Comparison of ENCODE assay signal across 8 mouse cellular contexts in genomic region chr1:185329851-185330250, GRCm38 (mm10). TPM values are rescaled to one million over a fixed set of nuclear protein-coding genes. Genes with fewer than 3 reads are reported as not detected.
DNase-seq lines count a peak whose midpoint lies in the region; ATAC-seq and TF ChIP-seq lines count a peak whose summit lies in the region.

No protein-coding gene starts in this region.

- no peaks in the 10 kb centered on the region for H3K9me3 ChIP-seq in erythroblast, embryonic 14.5 days (ENCODE audit: control insufficient read depth, low read length)
- H3K9me3 ChIP-seq in liver, embryonic 11.5 days (ENCODE audit: control insufficient read depth, low read length) = no peaks in the 10 kb centered on the region
- H3K9me3 ChIP-seq in limb, embryonic 10.5 days (replicated peaks) = no peaks in the 10 kb centered on the region
- H3K9me3 ChIP-seq in neural tube, embryonic 13.5 days = no peaks in the 10 kb centered on the region

- peak overlapping the region; percentile 96; the same call in 1 of the 2 replicates for H3K27ac ChIP-seq in liver, embryonic 11.5 days (ENCODE audit: low read depth, low read length)
- H3K27ac ChIP-seq in limb, embryonic 10.5 days = no peak overlapping the region
- no peak overlapping the region for H3K27ac ChIP-seq in neural tube, embryonic 13.5 days (replicated peaks)
- no peak overlapping the region for H3K27ac ChIP-seq in thymus, adult 2 months (ENCODE audit: control insufficient read depth, insufficient read depth, low read length)

- peak overlapping the region; percentile 89 for H3K4me3 ChIP-seq in erythroblast, embryonic 14.5 days (replicated peaks)
- H3K4me3 ChIP-seq in liver, embryonic 11.5 days (ENCODE audit: low read depth, low read length) = no peak overlapping the region
- peak overlapping the region; percentile 97; the same call in 1 of the 2 replicates for H3K4me3 ChIP-seq in limb, embryonic 10.5 days
- peak overlapping the region; percentile 79; the same call in 1 of the 2 replicates for H3K4me3 ChIP-seq in neural tube, embryonic 13.5 days
- no peak overlapping the region for H3K4me3 ChIP-seq in thymus, adult 2 months (ENCODE audit: control insufficient read depth, insufficient read depth, low read length)

- ATAC-seq in erythroblast, adult 5-6 weeks (replicated peaks; ENCODE audit: low FRiP score, poor library complexity, severe bottlenecking) = no peak
- no peak for ATAC-seq in liver, embryonic 11.5 days (replicated peaks; ENCODE audit: low FRiP score)
- no peak for ATAC-seq in neural tube, embryonic 13.5 days (ENCODE audit: low read depth)

- no peak overlapping the region for H3K9ac ChIP-seq in liver, embryonic 11.5 days (ENCODE audit: low read depth, low read length)
- H3K9ac ChIP-seq in neural tube, embryonic 13.5 days = no peak overlapping the region

- H3K4me2 ChIP-seq in liver, embryonic 11.5 days = peak overlapping the region; percentile 71
- peak overlapping the region; percentile 82 for H3K4me2 ChIP-seq in neural tube, embryonic 13.5 days

- H3K36me3 ChIP-seq in erythroblast, embryonic 14.5 days (ENCODE audit: control insufficient read depth) = peaks cover 26% of the 10 kb centered on the region
- peaks cover 15% of the 10 kb centered on the region for H3K36me3 ChIP-seq in liver, embryonic 11.5 days (ENCODE audit: control insufficient read depth, insufficient read depth, low read length)
- peaks cover 23% of the 10 kb centered on the region for H3K36me3 ChIP-seq in limb, embryonic 10.5 days
- H3K36me3 ChIP-seq in neural tube, embryonic 13.5 days = peaks cover 23% of the 10 kb centered on the region
- H3K36me3 ChIP-seq in thymus, adult 2 months (ENCODE audit: control insufficient read depth, insufficient read depth, low read length) = peaks cover 4% of the 10 kb centered on the region

- no peak for DNase-seq in liver, embryonic 11.5 days (ENCODE audit: low spot score)
- DNase-seq in liver = no peak
- DNase-seq in limb, embryonic 10.5 days (ENCODE audit: low spot score) = no peak
- DNase-seq in thymus, adult 2 months = no peak
- no peak for DNase-seq in adrenal gland, adult 2 months

- no peak for TF ChIP-seq POLR2A in thymus, adult 2 months (IDR thresholded peaks at IDR 0.05; ENCODE audit: control insufficient read depth, extremely low read depth, insufficient read depth, low read length, poor library complexity)

- TF ChIP-seq CTCF in thymus, adult 2 months (IDR thresholded peaks at IDR 0.05; ENCODE audit: borderline replicate concordance, control insufficient read depth, extremely low read depth, insufficient read depth, low read length, poor library complexity) = no peak

- 82% methylated on average over 8 of the region's 8 CpGs for WGBS in liver, embryonic 11.5 days
- WGBS in limb, embryonic 10.5 days = 94% methylated on average over 8 of the region's 8 CpGs
- WGBS in neural tube, embryonic 13.5 days = 95% methylated on average over 8 of the region's 8 CpGs
- WGBS in thymus, adult 2 months = 96% methylated on average over 8 of the region's 8 CpGs

- peaks cover 42% of the 10 kb centered on the region for H3K4me1 ChIP-seq in erythroblast, embryonic 14.5 days (ENCODE audit: control insufficient read depth)
- peaks cover 15% of the 10 kb centered on the region; the same call in 1 of the 2 replicates for H3K4me1 ChIP-seq in liver, embryonic 11.5 days (replicated peaks; ENCODE audit: control insufficient read depth, insufficient read depth, low read length)
- peaks cover 18% of the 10 kb centered on the region for H3K4me1 ChIP-seq in limb, embryonic 10.5 days
- peaks cover 40% of the 10 kb centered on the region for H3K4me1 ChIP-seq in neural tube, embryonic 13.5 days (replicated peaks)
- H3K4me1 ChIP-seq in thymus, adult 2 months (replicated peaks; ENCODE audit: control insufficient read depth, insufficient read depth, low read length) = 0 out of 2 replicates have a peak, but pooled peaks cover 4% of the 10 kb centered on the region

- H3K27me3 ChIP-seq in erythroblast, embryonic 14.5 days (ENCODE audit: control insufficient read depth) = no peaks in the 10 kb centered on the region
- no peaks in the 10 kb centered on the region for H3K27me3 ChIP-seq in liver, embryonic 11.5 days (replicated peaks; ENCODE audit: control insufficient read depth, insufficient read depth, low read length)
- H3K27me3 ChIP-seq in limb, embryonic 10.5 days (ENCODE audit: low read depth, poor library complexity, severe bottlenecking) = no peaks in the 10 kb centered on the region
- H3K27me3 ChIP-seq in neural tube, embryonic 13.5 days = no peaks in the 10 kb centered on the region
- H3K27me3 ChIP-seq in thymus, adult 2 months (ENCODE audit: control insufficient read depth, insufficient read depth, low read length) = no peaks in the 10 kb centered on the region

RNA-seq across cellular contexts. Expression of gene Iars2, which starts 0.7 kb away (rescaled TPM):
- polyA plus RNA-seq in erythroblast, embryonic 14.5 days (2012) = 0.16 and 0.29 TPM in 2 replicates
- 11.7 and 17.3 TPM in 2 replicates for total RNA-seq in erythroblast, adult 5-6 weeks (2015; ENCODE audit: low replicate concordance)
- 12.5 and 17.3 TPM in 2 replicates for total RNA-seq in erythroblast, adult 5-6 weeks (2017; ENCODE audit: low replicate concordance)
- polyA plus RNA-seq in liver, embryonic 11.5 days (2014; fragmentation: Nextera tagmentation; extraction: Ambion mirVana) = 41.0 and 49.6 TPM in 2 replicates
- polyA plus RNA-seq in limb, embryonic 10.5 days (2016; fragmentation: Nextera tagmentation; extraction: Ambion mirVana) = 27.8 and 28.0 TPM in 2 replicates
- polyA plus RNA-seq in neural tube, embryonic 13.5 days (2015; fragmentation: Nextera tagmentation; extraction: Ambion mirVana) = 17.6 and 20.5 TPM in 2 replicates
- polyA plus RNA-seq in thymus, adult 2 months (2012; rRNA removed) = 22.7 and 28.4 TPM in 2 replicates
- 10 to 100 TPM; 77.9 to 85.0 TPM for total RNA-seq in adrenal gland, adult 2 months (2021)
- polyA plus RNA-seq in adrenal gland, adult 2 months (2012; rRNA removed) = 67.0 and 74.2 TPM in 2 replicates

RNA-seq across cellular contexts. Expression of gene Bpnt1, which starts 2.1 kb away (rescaled TPM):
- polyA plus RNA-seq in erythroblast, embryonic 14.5 days (2012) = 0.07 and 0.18 TPM in 2 replicates
- 1.5 and 3.3 TPM in 2 replicates for total RNA-seq in erythroblast, adult 5-6 weeks (2015; ENCODE audit: low replicate concordance)
- total RNA-seq in erythroblast, adult 5-6 weeks (2017; ENCODE audit: low replicate concordance) = 1.7 and 2.5 TPM in 2 replicates
- polyA plus RNA-seq in liver, embryonic 11.5 days (2014; fragmentation: Nextera tagmentation; extraction: Ambion mirVana) = 28.4 and 29.4 TPM in 2 replicates
- 30.6 and 38.7 TPM in 2 replicates for polyA plus RNA-seq in limb, embryonic 10.5 days (2016; fragmentation: Nextera tagmentation; extraction: Ambion mirVana)
- 53.5 and 56.1 TPM in 2 replicates for polyA plus RNA-seq in neural tube, embryonic 13.5 days (2015; fragmentation: Nextera tagmentation; extraction: Ambion mirVana)
- 14.0 and 19.6 TPM in 2 replicates for polyA plus RNA-seq in thymus, adult 2 months (2012; rRNA removed)
- 100 to 1,000 TPM; 104 to 128 TPM for total RNA-seq in adrenal gland, adult 2 months (2021)
- 40.2 and 51.8 TPM in 2 replicates for polyA plus RNA-seq in adrenal gland, adult 2 months (2012; rRNA removed)

RNA-seq across cellular contexts. Expression of gene Eprs, which starts 33.0 kb away (rescaled TPM):
- 0.39 and 0.60 TPM in 2 replicates for polyA plus RNA-seq in erythroblast, embryonic 14.5 days (2012)
- total RNA-seq in erythroblast, adult 5-6 weeks (2015; ENCODE audit: low replicate concordance) = 18.6 and 34.2 TPM in 2 replicates
- 36.1 and 40.1 TPM in 2 replicates for total RNA-seq in erythroblast, adult 5-6 weeks (2017; ENCODE audit: low replicate concordance)
- 180 and 202 TPM in 2 replicates for polyA plus RNA-seq in liver, embryonic 11.5 days (2014; fragmentation: Nextera tagmentation; extraction: Ambion mirVana)
- 149 and 161 TPM in 2 replicates for polyA plus RNA-seq in limb, embryonic 10.5 days (2016; fragmentation: Nextera tagmentation; extraction: Ambion mirVana)
- 134 and 135 TPM in 2 replicates for polyA plus RNA-seq in neural tube, embryonic 13.5 days (2015; fragmentation: Nextera tagmentation; extraction: Ambion mirVana)
- 11.0 and 13.4 TPM in 2 replicates for polyA plus RNA-seq in thymus, adult 2 months (2012; rRNA removed)
- 100 to 1,000 TPM; 130 to 242 TPM for total RNA-seq in adrenal gland, adult 2 months (2021)
- polyA plus RNA-seq in adrenal gland, adult 2 months (2012; rRNA removed) = 3.0 and 4.0 TPM in 2 replicates

Comparison
In these comparisons a context has a peak if more than half of its experiments do, and no peak if none do; other contexts are left out.
1. H3K4me3 ChIP-seq: peak in erythroblast, embryonic 14.5 days (single experiment), limb, embryonic 10.5 days (single experiment) and neural tube, embryonic 13.5 days (single experiment); none in liver, embryonic 11.5 days (single experiment) and thymus, adult 2 months (single experiment).
2. RNA of gene Iars2, which starts 0.7 kb away (polyA plus RNA-seq): 67.0 to 74.2 TPM in adrenal gland, adult 2 months, 41.0 to 49.6 TPM in liver, embryonic 11.5 days, 27.8 to 28.0 TPM in limb, embryonic 10.5 days, 22.7 to 28.4 TPM in thymus, adult 2 months and 17.6 to 20.5 TPM in neural tube, embryonic 13.5 days; 0.16 to 0.29 TPM in erythroblast, embryonic 14.5 days; every median in the first group is over 10 times any median in the second.
3. RNA of gene Bpnt1, which starts 2.1 kb away (polyA plus RNA-seq): 53.5 to 56.1 TPM in neural tube, embryonic 13.5 days, 40.2 to 51.8 TPM in adrenal gland, adult 2 months, 30.6 to 38.7 TPM in limb, embryonic 10.5 days, 28.4 to 29.4 TPM in liver, embryonic 11.5 days and 14.0 to 19.6 TPM in thymus, adult 2 months; 0.07 to 0.18 TPM in erythroblast, embryonic 14.5 days; every median in the first group is over 10 times any median in the second.